Mouse (Mus musculus): ENCODE measurements at regions not wholly inside any gene's neighbourhood (a gene's known extent, or its start where the extent isn't known, plus 50 kb on each side); places are given as distances from the start of the nearest gene placed in this dataset.

DNA sequence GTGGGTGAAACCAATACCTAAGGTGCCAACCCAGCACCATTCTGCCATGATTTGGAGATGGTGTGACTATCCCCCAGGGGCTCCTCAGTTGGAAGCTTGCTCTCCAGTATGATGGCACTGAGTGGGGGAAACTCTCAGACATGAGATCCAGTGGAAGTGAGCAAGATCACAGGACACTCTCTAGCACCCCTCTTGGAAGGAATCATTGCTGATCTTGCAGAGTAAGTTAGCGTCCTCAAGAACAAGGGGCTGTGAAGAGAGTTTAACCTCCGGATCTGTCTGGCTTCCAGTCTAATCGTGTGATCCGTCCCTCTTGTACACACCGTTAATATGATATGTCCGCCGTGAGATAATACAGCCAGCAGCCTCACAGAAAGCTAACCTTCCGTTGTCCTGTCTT lies 99.5 kb upstream of the Npas2 start:
- no peak for TF ChIP-seq SMC3 (IDR thresholded peaks at IDR 0.05; ENCODE audit: low read depth, low read length)
- no peak for TF ChIP-seq E2F4 (IDR thresholded peaks at IDR 0.05; ENCODE audit: insufficient replicate concordance, low read depth, low read length)
- no peak for TF ChIP-seq KAT2A (IDR thresholded peaks at IDR 0.05; ENCODE audit: insufficient replicate concordance, low read length)
- TF ChIP-seq TBP (conservative IDR thresholded peaks at IDR 0.05; ENCODE audit: low read depth, low read length): no peak
- no peak for TF ChIP-seq CTCF (conservative IDR thresholded peaks at IDR 0.05 in 1 of 2, IDR thresholded peaks at IDR 0.05 in 1 of 2; ENCODE audit: low read depth in 2 of 2, low read length in 2 of 2)
- no peak for TF ChIP-seq MAZ (IDR thresholded peaks at IDR 0.05; ENCODE audit: low read depth, low read length)
- TF ChIP-seq JUN (IDR thresholded peaks at IDR 0.05; ENCODE audit: insufficient read depth, low read depth, low read length): no peak
- no peak for TF ChIP-seq ZKSCAN1 (IDR thresholded peaks at IDR 0.05; ENCODE audit: borderline replicate concordance, low read depth, low read length)
- peaks cover 3 to 7% of the 10 kb centered on the region in 2 experiments; a peak in 3 of 4 replicates for H3K4me1 ChIP-seq (ENCODE audit: control insufficient read depth in 1 of 2, insufficient read depth in 2 of 2)
- dilution Hi-C loops (cut with MboI; ENCODE audit: extremely low pct_ligation_motif_present, extremely low pct_unique_long_range_greater_than_20kb, low sequenced_read_pairs): no loop called here
- DNase-seq (ENCODE audit: extremely low read depth): no peak
- H3K9ac ChIP-seq (ENCODE audit: insufficient read depth, low read depth): no peak overlapping the region
- H3K4me3 ChIP-seq (replicated peaks in 1 of 3; ENCODE audit: low read depth in 2 of 3, low read length in 2 of 3, poor library complexity in 1 of 3): no peak overlapping the region
- H3K79me2 ChIP-seq (replicated peaks; ENCODE audit: control insufficient read depth, extremely low read depth, insufficient read depth, poor library complexity, severe bottlenecking): no peaks in the 10 kb centered on the region
- in situ Hi-C loops (cut with MboI; ENCODE audit: low pct_ligation_motif_present, low pct_unique_long_range_greater_than_20kb, low sequenced_read_pairs): loop anchor here (10.0 kb wide), 1 partner anchor 49 kb away; no protein-coding TSS in a partner anchor
- H3K4me2 ChIP-seq (ENCODE audit: insufficient read depth, low read depth, poor library complexity, severe bottlenecking): no peak overlapping the region
- no peak overlapping the region for H3K27ac ChIP-seq (ENCODE audit: insufficient read depth, low read depth)
- no peaks in the 10 kb centered on the region for H3K36me3 ChIP-seq (replicated peaks in 1 of 2; ENCODE audit: control insufficient read depth in 1 of 2, insufficient read depth in 1 of 2, low read length in 1 of 2)
- H3K9me3 ChIP-seq (replicated peaks; ENCODE audit: low read length): no peaks in the 10 kb centered on the region
- H3K27me3 ChIP-seq (replicated peaks): no peaks in the 10 kb centered on the region

- dilution Hi-C loops (cut with MboI; ENCODE audit: extremely low pct_ligation_motif_present, extremely low pct_unique_long_range_greater_than_20kb, low sequenced_read_pairs): no loop called here
Observed at GRCm38 (mm10) chr1:39095901-39096300, 97.6 kb upstream of the Npas2 start.

DNA sequence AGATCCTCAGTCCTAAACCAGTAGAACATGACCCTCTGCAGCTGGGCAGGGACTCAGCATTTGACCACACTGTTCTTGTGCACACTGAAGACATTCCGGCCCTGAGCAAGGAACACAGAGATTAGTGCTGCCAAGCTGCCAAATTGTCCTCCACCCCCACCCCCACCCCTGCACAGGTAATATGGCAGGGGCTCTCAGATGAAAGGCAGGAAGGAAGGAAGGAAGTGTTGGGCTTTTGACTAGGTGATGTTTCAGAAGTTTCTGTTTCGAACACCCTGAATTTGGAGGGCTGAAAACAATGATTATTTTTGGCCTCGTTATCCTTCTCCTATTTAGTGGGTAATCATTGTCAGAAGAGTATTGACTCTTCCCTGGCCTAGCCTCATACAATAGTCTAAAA lies 96.8 kb upstream of the Npas2 start:
- Histone ChIP-seq H3K27me3 (replicated peaks) (no peaks in the 10 kb centered on the region), H3K4me1 (ENCODE audit: control insufficient read depth in 1 of 2, insufficient read depth in 2 of 2) (peaks cover 0 to 3% of the 10 kb centered on the region in 2 experiments; a peak in 1 of 4 replicates), H3K79me2 (replicated peaks; ENCODE audit: control insufficient read depth, extremely low read depth, insufficient read depth, poor library complexity, severe bottlenecking) (no peaks in the 10 kb centered on the region), H3K9ac (ENCODE audit: insufficient read depth, low read depth) (no peak overlapping the region), H3K27ac (ENCODE audit: insufficient read depth, low read depth) (no peak overlapping the region), H3K9me3 (replicated peaks; ENCODE audit: low read length) (no peaks in the 10 kb centered on the region), H3K4me3 (replicated peaks in 1 of 3; ENCODE audit: low read depth in 2 of 3, low read length in 2 of 3, poor library complexity in 1 of 3) (no peak overlapping the region), H3K4me2 (ENCODE audit: insufficient read depth, low read depth, poor library complexity, severe bottlenecking) (no peak overlapping the region), H3K36me3 (replicated peaks in 1 of 2; ENCODE audit: control insufficient read depth in 1 of 2, insufficient read depth in 1 of 2, low read length in 1 of 2) (no peaks in the 10 kb centered on the region)
- TF ChIP-seq TBP (conservative IDR thresholded peaks at IDR 0.05; ENCODE audit: low read depth, low read length) (no peak), RCOR1 (conservative IDR thresholded peaks at IDR 0.05; ENCODE audit: low read depth, low read length) (no peak), TCF12 (IDR thresholded peaks at IDR 0.05; ENCODE audit: low read depth, low read length) (no peak), SIN3A (IDR thresholded peaks at IDR 0.05; ENCODE audit: low read length) (no peak), POLR2A (IDR thresholded peaks at IDR 0.05; ENCODE audit: low read depth, low read length) (no peak), MYC (IDR thresholded peaks at IDR 0.05; ENCODE audit: low read depth, low read length) (no peak), KAT2A (IDR thresholded peaks at IDR 0.05; ENCODE audit: insufficient replicate concordance, low read length) (no peak), MAFK (IDR thresholded peaks at IDR 0.05; ENCODE audit: insufficient replicate concordance, low read length) (no peak), USF2 (conservative IDR thresholded peaks at IDR 0.05; ENCODE audit: low read depth, low read length) (no peak), ELF1 (IDR thresholded peaks at IDR 0.05; ENCODE audit: low read depth, low read length) (no peak), CTCF (conservative IDR thresholded peaks at IDR 0.05 in 1 of 2, IDR thresholded peaks at IDR 0.05 in 1 of 2; ENCODE audit: low read depth in 2 of 2, low read length in 2 of 2) (no peak)
- no peak for DNase-seq (ENCODE audit: extremely low read depth)
- dilution Hi-C loops (cut with MboI; ENCODE audit: extremely low pct_ligation_motif_present, extremely low pct_unique_long_range_greater_than_20kb, low sequenced_read_pairs) (no loop called here), in situ Hi-C loops (cut with MboI; ENCODE audit: low pct_ligation_motif_present, low pct_unique_long_range_greater_than_20kb, low sequenced_read_pairs) (loop anchor here (10.0 kb wide), 1 partner anchor 52 kb away; no protein-coding TSS in a partner anchor)

More at GRCm38 (mm10) chr1:39095901-39096300, 97.6 kb upstream of the Npas2 start:
- Histone ChIP-seq H3K4me2 (ENCODE audit: insufficient read depth, low read depth, poor library complexity, severe bottlenecking) (no peak overlapping the region), H3K4me3 (replicated peaks in 1 of 3; ENCODE audit: low read depth in 2 of 3, low read length in 2 of 3, poor library complexity in 1 of 3) (no peak overlapping the region), H3K36me3 (replicated peaks in 1 of 2; ENCODE audit: control insufficient read depth in 1 of 2, insufficient read depth in 1 of 2, low read length in 1 of 2) (no peaks in the 10 kb centered on the region), H3K27ac (ENCODE audit: insufficient read depth, low read depth) (no peak overlapping the region), H3K4me1 (ENCODE audit: control insufficient read depth in 1 of 2, insufficient read depth in 2 of 2) (peaks cover 0 to 3% of the 10 kb centered on the region in 2 experiments; a peak in 1 of 4 replicates), H3K9ac (ENCODE audit: insufficient read depth, low read depth) (no peak overlapping the region), H3K9me3 (replicated peaks; ENCODE audit: low read length) (no peaks in the 10 kb centered on the region), H3K27me3 (replicated peaks) (no peaks in the 10 kb centered on the region), H3K79me2 (replicated peaks; ENCODE audit: control insufficient read depth, extremely low read depth, insufficient read depth, poor library complexity, severe bottlenecking) (no peaks in the 10 kb centered on the region)
- no peak for DNase-seq (ENCODE audit: extremely low read depth)
- in situ Hi-C loops (cut with MboI; ENCODE audit: low pct_ligation_motif_present, low pct_unique_long_range_greater_than_20kb, low sequenced_read_pairs): loop anchor here (10.0 kb wide), 1 partner anchor 51 kb away; no protein-coding TSS in a partner anchor
- no peak for TF ChIP-seq KAT2A (IDR thresholded peaks at IDR 0.05; ENCODE audit: insufficient replicate concordance, low read length)
- no peak for TF ChIP-seq TBP (conservative IDR thresholded peaks at IDR 0.05; ENCODE audit: low read depth, low read length)
- TF ChIP-seq TCF12 (IDR thresholded peaks at IDR 0.05; ENCODE audit: low read depth, low read length): no peak
- no peak for TF ChIP-seq POLR2AphosphoS2 (IDR thresholded peaks at IDR 0.05; ENCODE audit: low read depth, low read length)
- TF ChIP-seq ETS1 (conservative IDR thresholded peaks at IDR 0.05; ENCODE audit: low read depth, low read length): no peak
- TF ChIP-seq NELFE (IDR thresholded peaks at IDR 0.05; ENCODE audit: low read depth, low read length): no peak
- no peak for TF ChIP-seq POLR2A (IDR thresholded peaks at IDR 0.05; ENCODE audit: low read depth, low read length)
- no peak for TF ChIP-seq CHD1 (IDR thresholded peaks at IDR 0.05; ENCODE audit: low read depth, low read length)
- no peak for TF ChIP-seq PAX5 (IDR thresholded peaks at IDR 0.05; ENCODE audit: low read length)
- TF ChIP-seq ZMIZ1 (IDR thresholded peaks at IDR 0.05; ENCODE audit: low read depth, low read length): no peak
- no peak for TF ChIP-seq USF1 (IDR thresholded peaks at IDR 0.05; ENCODE audit: low read depth, low read length)
- no peak for TF ChIP-seq MAZ (IDR thresholded peaks at IDR 0.05; ENCODE audit: low read depth, low read length)
- no peak for TF ChIP-seq GABPA (IDR thresholded peaks at IDR 0.05; ENCODE audit: insufficient replicate concordance, low read depth, low read length)
